ENCODE assay signal across 9 mouse cellular contexts in the genomic region with DNA sequence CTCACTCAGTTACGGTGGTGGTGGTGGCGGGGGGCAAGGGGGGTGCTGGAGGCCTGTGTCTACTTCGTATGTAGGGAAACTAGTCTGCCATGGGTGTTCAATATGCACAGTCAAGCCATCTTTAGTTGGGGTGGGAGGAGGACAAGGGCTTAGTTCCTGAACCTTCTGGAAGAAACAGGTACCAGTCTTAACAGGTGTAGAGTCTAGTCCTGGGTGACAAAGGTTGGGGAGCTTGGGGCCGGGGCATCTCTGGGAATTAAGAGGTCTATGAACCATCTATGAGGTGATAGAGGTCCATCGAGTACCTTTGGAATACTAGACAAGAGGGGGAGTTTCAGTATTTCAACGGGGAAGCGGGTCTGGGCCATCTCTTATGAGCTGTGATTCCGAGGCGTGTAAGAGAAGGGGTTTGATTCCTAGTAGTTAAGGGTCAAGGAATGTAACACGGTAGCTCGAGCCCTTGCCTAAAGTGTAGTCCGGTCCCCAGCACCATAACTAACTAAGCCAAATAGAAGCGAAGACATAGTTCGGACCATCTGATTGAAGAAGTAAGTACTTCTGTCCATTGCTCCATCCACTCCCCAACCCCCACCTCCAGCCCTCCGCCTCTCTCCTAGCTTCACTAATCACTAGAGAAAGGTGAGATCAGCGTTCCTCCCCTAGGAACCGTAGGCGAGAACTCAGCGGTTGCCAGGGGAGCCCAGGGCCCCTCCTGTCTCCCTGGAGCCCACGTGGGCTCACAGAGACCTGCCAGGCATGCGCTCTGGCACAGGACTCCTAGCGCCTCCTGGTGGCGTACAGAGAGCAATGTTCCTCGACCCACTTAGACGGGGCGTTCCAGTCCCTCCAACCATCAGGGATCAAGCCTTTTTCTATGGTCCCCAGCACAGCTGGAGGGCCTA. TPM values are rescaled to one million over a fixed set of nuclear protein-coding genes. Genes with fewer than 3 reads are reported as not detected.
DNase-seq lines count a peak whose midpoint lies in the region; ATAC-seq lines count a peak whose summit lies in the region.
"Had no signal": no experiment of that assay in that cellular context is flagged by ENCODE, and none has a peak within 500 bp of the region (broad histone marks: within the 10 kb centered on the region; RNA-seq: fewer than 3 reads in every experiment).

No protein-coding gene starts in this region.

- no peak overlapping the region for H3K9ac ChIP-seq in embryonic facial prominence, embryonic 12.5 days
- no peak overlapping the region for H3K9ac ChIP-seq in hindbrain, embryonic 11.5 days (ENCODE audit: low read depth, low read length)

- peak overlapping the region; percentile 80 for H3K4me2 ChIP-seq in embryonic facial prominence, embryonic 12.5 days (replicated peaks)
- H3K4me2 ChIP-seq in hindbrain, embryonic 11.5 days (replicated peaks; ENCODE audit: low read depth, low read length): no peak overlapping the region

- H3K27me3 ChIP-seq in embryonic facial prominence, embryonic 12.5 days: peaks cover 89% of the 10 kb centered on the region
- peaks cover 52% of the 10 kb centered on the region for H3K27me3 ChIP-seq in hindbrain, embryonic 11.5 days (ENCODE audit: control insufficient read depth, insufficient read depth, low read length)

- H3K27ac ChIP-seq in embryonic facial prominence, embryonic 12.5 days: no peak overlapping the region
- no peak overlapping the region for H3K27ac ChIP-seq in hindbrain, embryonic 11.5 days (ENCODE audit: low read depth, low read length)

- H3K4me3 ChIP-seq in embryonic facial prominence, embryonic 12.5 days: peak overlapping the region; percentile 50; the same call in 1 of the 2 replicates
- no peak overlapping the region for H3K4me3 ChIP-seq in hindbrain, embryonic 11.5 days (ENCODE audit: low read depth, low read length)

- peak; percentile 19 to 32 for DNase-seq in CD8-positive naive resting alpha-beta T cell, adult 2 months (ENCODE audit: low read depth in 2 of 2, low spot score in 2 of 2)
- peak; percentile 77 for DNase-seq in NIH3T3 (ENCODE audit: low read depth)
- DNase-seq in hindbrain, embryonic 11.5 days (ENCODE audit: low spot score): peak; percentile 76
- peak; percentile 56 to 60 for DNase-seq in layer of hippocampus, postnatal 36 days
- peak; percentile 5 for DNase-seq in lung, postnatal 25 days (ENCODE audit: low spot score)
- DNase-seq in right cerebral cortex, postnatal 10 days (ENCODE audit: low spot score in 2 of 2): peak; percentile 72 to 79
- no peak for DNase-seq in yolk sac, embryonic 10.5 days (ENCODE audit: low spot score)

- no peaks in the 10 kb centered on the region for H3K9me3 ChIP-seq in embryonic facial prominence, embryonic 12.5 days
- no peaks in the 10 kb centered on the region for H3K9me3 ChIP-seq in hindbrain, embryonic 11.5 days (ENCODE audit: control insufficient read depth, low read length)

- no peak for ATAC-seq in embryonic facial prominence, embryonic 12.5 days (ENCODE audit: insufficient number of reproducible peaks, insufficient read depth, low FRiP score, low TSS enrichment)
- ATAC-seq in hindbrain, embryonic 11.5 days (ENCODE audit: low FRiP score): peak; percentile 42; the same call in 1 of the 2 replicates

- no peaks in the 10 kb centered on the region for H3K4me1 ChIP-seq in embryonic facial prominence, embryonic 12.5 days
- peaks cover 4% of the 10 kb centered on the region; the same call in 1 of the 2 replicates for H3K4me1 ChIP-seq in hindbrain, embryonic 11.5 days (replicated peaks; ENCODE audit: control insufficient read depth, insufficient read depth, low read length)

- 15% methylated on average over 26 of the region's 26 CpGs for WGBS in embryonic facial prominence, embryonic 12.5 days
- WGBS in hindbrain, embryonic 11.5 days: 20% methylated on average over 26 of the region's 26 CpGs

- no peaks in the 10 kb centered on the region for H3K36me3 ChIP-seq in embryonic facial prominence, embryonic 12.5 days
- no peaks in the 10 kb centered on the region for H3K36me3 ChIP-seq in hindbrain, embryonic 11.5 days (ENCODE audit: control insufficient read depth, insufficient read depth, low read length)

RNA-seq across cellular contexts. Expression of a gene that starts 40.1 kb away (rescaled TPM):
- polyA plus RNA-seq in embryonic facial prominence, embryonic 12.5 days (2016; fragmentation: Nextera tagmentation; extraction: Ambion mirVana): 0.58 and 0.94 TPM in 2 replicates
- polyA plus RNA-seq in hindbrain, embryonic 11.5 days (2014; fragmentation: Nextera tagmentation; extraction: Ambion mirVana): 0.33 and 0.57 TPM in 2 replicates
- total RNA-seq in layer of hippocampus, postnatal 36 days (2021): not detected
- total RNA-seq: left cerebral cortex, postnatal 10 days had no signal

RNA-seq across cellular contexts. Expression of a gene that starts 41.5 kb away (rescaled TPM):
- 75.8 and 83.2 TPM in 2 replicates for polyA plus RNA-seq in embryonic facial prominence, embryonic 12.5 days (2016; fragmentation: Nextera tagmentation; extraction: Ambion mirVana)
- 51.5 and 56.7 TPM in 2 replicates for polyA plus RNA-seq in hindbrain, embryonic 11.5 days (2014; fragmentation: Nextera tagmentation; extraction: Ambion mirVana)
- 10 to 100 TPM; 36.2 to 37.3 TPM for total RNA-seq in layer of hippocampus, postnatal 36 days (2021)

RNA-seq across cellular contexts. Expression of a gene that starts 50.2 kb away (rescaled TPM):
- polyA plus RNA-seq in embryonic facial prominence, embryonic 12.5 days (2016; fragmentation: Nextera tagmentation; extraction: Ambion mirVana): 0.27 and 0.51 TPM in 2 replicates
- polyA plus RNA-seq in hindbrain, embryonic 11.5 days (2014; fragmentation: Nextera tagmentation; extraction: Ambion mirVana): 0.20 and 0.57 TPM in 2 replicates
- total RNA-seq in layer of hippocampus, postnatal 36 days (2021): 100 to 1,000 TPM; 132 to 146 TPM

RNA-seq across cellular contexts. Expression of a gene that starts 50.5 kb away (rescaled TPM):
- 34.5 and 36.8 TPM in 2 replicates for polyA plus RNA-seq in embryonic facial prominence, embryonic 12.5 days (2016; fragmentation: Nextera tagmentation; extraction: Ambion mirVana)
- polyA plus RNA-seq in hindbrain, embryonic 11.5 days (2014; fragmentation: Nextera tagmentation; extraction: Ambion mirVana): 34.8 and 35.4 TPM in 2 replicates
- total RNA-seq in layer of hippocampus, postnatal 36 days (2021): 10 to 100 TPM; 16.0 to 20.0 TPM

RNA-seq across cellular contexts. Expression of a gene that starts 59.8 kb away (rescaled TPM):
- 15.9 and 16.8 TPM in 2 replicates for polyA plus RNA-seq in embryonic facial prominence, embryonic 12.5 days (2016; fragmentation: Nextera tagmentation; extraction: Ambion mirVana)
- 2.4 and 3.9 TPM in 2 replicates for polyA plus RNA-seq in hindbrain, embryonic 11.5 days (2014; fragmentation: Nextera tagmentation; extraction: Ambion mirVana)
- total RNA-seq in layer of hippocampus, postnatal 36 days (2021): 10 to 100 TPM; 52.8 to 59.6 TPM
